Mouse (Mus musculus) adrenal gland, postnatal 25 days (tissue): ENCODE measurements around the gene Perp. TPM values are rescaled to one million over a fixed set of nuclear protein-coding genes. Genes with fewer than 3 reads are reported as not detected.

ENCODE experiments used
- DNase-seq: peaks from one replicate; pipeline ENCODE4 v3.0.0; 2021; ENCODE audit warnings: mixed read lengths
- long read RNA-seq: library from polyadenylated mRNA; stranded (forward); transcript quantifications from one replicate; pipeline ENCODE4 v2.0.0, GENCODE M21; 2021
- total RNA-seq: library from RNA; stranded (reverse); gene quantifications from 2 replicates; pipeline ENCODE4 v1.2.3, GENCODE M21; 2021

The Perp gene
- 1.8 and 2.5 TPM in 2 replicates for total RNA-seq
- long read RNA-seq, transcript Perp-201 (3 exons, 1,952 nt): major isoform, 72 of 77 reads
- long read RNA-seq, partial matches to known transcripts: 3 of 77 reads
- long read RNA-seq, other reads (novel, unspliced or antisense): 2 of 77 reads

GRCm38 (mm10) chr10:18844441-18845286 is at the start of gene Perp:
Gene Perp, plus strand, starts transcription at chr10:18845020.
- peak; percentile 42 for DNase-seq

- no peak for DNase-seq
Observed at GRCm38 (mm10) chr10:18811751-18812150, 33.1 kb upstream of the Perp start.

GRCm38 (mm10) chr10:18816560-18816959 is 28.3 kb upstream of the Perp start:
- no peak for DNase-seq

DNA sequence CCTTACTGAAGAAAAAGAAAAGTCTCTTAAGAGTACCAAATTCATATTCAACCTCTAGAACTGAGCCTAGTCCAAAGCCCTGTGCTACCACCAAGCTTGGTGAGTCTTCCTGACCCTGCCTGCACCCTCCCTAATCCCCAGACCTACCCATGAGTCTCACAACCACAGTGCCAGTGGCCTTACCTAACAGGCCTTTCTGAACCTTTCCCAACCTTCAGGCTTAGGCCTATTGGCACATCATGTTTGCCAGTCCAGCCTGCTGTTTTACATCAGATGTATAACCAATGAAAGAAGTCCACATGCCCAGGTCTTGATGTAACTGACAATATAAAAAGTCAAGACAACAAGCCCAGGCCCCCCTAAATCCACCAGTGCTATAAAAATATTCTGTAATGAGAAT is 19.7 kb upstream of the Perp start:
- no peak for DNase-seq

- no peak for DNase-seq
Observed at GRCm38 (mm10) chr10:18826107-18826506, 18.7 kb upstream of the Perp start.

GRCm38 (mm10) chr10:18827936-18828335 is 16.9 kb upstream of the Perp start:
- DNase-seq: no peak

DNA sequence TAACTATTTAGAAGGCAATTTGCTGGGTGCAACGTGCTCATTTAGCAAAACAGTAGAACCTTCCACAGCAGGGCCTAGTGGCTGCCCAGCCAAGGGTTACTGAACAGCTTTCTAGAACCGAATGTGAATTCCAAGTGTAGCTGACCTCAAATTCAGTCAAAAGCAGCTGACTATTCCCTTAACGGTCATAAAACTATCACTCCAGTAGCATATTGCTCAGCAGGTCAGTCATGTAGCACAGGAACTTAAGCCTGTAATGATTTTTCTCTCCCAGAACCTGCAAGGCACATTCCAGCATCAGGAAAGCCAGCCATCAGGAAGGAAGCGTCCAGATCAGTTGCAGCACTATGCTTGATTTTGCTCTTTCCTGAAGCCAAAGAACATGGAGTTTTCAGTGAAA is 14.5 kb upstream of the Perp start:
- no peak for DNase-seq

DNA sequence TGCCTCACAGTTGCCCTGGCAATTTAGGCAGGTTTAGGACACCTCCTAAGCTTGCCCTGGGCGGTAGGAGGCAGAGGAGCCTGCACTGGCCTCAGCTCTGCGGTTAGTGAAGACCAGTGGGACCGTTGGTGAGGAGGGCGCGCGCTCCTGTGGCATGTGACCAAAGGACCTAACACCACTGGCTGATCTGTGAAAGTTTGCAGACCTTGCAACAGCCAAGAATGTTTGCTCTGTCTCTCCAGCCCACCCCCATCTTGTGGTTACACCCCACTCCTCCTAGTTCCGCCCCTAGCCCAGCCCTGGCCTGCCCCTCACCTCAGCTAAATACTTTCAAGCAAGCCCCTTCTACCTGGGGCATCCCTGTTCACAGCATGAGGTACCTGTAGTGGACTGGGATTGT is 13.0 kb upstream of the Perp start:
- no peak for DNase-seq

DNA sequence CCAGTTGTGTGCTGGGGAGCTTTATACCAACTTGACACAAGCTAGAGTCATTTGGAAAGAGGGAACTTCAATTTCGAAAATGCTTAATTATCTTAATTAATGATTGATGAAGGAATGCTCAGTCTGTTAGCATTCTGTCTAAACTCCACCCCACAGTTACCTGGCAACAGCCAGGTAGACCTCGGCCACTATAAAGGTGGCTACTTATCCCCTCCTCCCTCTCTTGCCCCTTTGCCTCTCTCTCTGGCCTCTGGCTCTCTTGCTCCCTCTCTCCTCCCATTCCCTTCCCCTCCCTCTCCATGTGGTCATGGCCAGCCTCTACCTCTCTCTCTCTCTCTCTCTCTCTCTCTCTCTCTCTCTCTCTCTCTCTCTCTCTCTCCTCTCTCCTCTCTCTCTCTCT is 10.4 kb upstream of the Perp start:
- DNase-seq: no peak

DNA sequence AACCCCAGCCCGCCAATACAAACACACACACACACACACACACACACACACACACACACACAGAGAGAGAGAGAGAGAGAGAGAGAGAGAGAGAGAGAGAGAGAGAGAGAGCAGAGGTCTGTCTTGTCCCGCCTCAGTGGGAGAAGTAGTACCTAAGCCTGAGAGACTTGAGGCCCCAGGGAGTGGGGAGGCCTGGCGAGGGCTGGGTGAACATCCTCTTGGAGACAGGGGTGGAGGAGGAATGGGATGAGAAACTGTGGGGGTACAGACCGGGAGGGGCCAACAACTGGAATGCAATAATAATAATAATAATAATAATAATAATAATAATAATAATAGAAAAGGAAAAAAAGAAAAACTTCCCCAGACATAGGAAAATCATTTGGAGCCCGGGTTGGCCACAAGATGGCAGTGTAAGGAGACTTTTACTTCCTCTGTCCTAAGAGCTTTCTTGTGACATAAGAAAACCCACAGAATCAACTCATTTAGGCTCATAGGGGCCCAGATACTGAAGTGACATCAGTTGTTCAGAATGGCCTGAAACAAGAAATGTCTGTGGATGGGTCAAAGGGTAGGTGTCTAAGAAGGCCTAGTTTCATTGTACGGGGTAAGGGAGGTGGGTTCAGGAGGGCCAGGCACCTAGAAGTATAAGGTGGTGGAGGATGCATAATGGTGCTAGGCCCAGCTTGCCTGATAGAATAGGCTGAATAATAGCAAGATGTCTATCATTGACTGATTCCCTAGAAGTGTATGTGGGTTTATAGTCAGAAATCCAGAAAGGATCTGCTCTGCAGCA is 8.9 kb upstream of the Perp start:
- DNase-seq: peak; percentile 13

DNA sequence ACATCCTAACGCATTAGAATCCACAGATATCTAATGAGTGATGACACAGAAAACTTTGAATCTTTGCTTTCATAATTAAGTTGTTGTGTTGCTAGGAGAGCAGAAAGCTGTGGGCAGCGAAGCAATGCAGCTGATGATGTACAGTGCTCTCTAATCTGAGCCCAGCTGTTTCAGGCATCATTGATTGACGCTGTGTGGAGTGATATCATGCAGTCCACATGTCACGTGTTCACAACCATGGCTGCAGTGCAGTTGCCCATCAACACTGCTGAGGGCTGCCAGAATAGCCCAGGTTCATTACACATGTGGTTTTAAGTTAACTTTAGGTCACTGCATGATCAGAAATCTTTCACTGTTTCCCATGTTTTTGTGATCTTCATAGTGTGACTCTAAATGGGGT is 5.3 kb upstream of the Perp start:
- DNase-seq: no peak

- DNase-seq: no peak
Observed at GRCm38 (mm10) chr10:18840736-18841135, 4.1 kb upstream of the Perp start.

- DNase-seq: no peak
Observed at GRCm38 (mm10) chr10:18845287-18845662, 455 bp downstream of the Perp start.

DNA sequence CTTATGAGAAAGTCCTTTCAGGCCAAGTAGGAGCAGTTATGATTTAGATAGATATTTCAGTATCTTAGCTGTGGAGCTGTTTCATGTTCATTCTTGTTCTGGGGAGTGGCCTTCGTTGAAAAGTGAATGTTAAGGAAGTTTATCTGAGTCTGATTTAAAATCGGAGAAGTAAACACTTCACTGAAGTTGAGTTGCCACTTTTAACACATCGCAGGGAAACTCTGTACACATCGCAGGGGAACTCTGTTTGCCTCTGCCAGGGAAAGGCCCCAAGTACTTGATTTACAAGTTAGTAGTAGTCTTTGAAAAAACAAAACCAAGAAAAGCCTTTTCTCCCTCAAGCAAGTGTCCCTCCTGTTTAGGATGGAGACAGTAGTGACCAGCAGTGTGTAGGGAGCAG is 891 bp downstream of the Perp start:
- DNase-seq: no peak

GRCm38 (mm10) chr10:18846474-18847264 is 1.8 kb downstream of the Perp start:
- DNase-seq: no peak

- no peak for DNase-seq
Observed at GRCm38 (mm10) chr10:18850177-18850576, 5.4 kb downstream of the Perp start.

GRCm38 (mm10) chr10:18853417-18853816 is 8.6 kb downstream of the Perp start:
- no peak for DNase-seq

DNA sequence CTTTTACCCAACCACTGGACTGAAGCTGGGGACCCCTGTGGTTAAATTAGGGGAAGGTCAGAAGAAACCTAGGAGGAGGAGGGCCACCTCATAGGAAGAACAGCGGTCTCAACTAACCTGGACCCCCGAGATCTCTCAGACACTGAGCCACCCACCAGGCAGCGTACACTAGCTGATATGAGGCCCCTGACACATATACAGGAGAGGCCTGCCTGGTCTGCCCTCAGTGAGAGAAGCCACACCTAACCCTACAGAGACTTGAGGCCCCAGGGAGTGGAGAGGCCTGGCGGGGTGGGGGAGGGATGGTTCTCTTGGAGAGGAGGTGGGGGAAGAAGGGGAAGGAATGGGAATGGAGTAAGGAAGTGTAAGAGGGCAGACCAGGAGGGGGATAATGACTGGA is 12.4 kb downstream of the Perp start:
- DNase-seq: no peak

GRCm38 (mm10) chr10:18859632-18860031 is 14.8 kb downstream of the Perp start:
- DNase-seq: no peak

DNA sequence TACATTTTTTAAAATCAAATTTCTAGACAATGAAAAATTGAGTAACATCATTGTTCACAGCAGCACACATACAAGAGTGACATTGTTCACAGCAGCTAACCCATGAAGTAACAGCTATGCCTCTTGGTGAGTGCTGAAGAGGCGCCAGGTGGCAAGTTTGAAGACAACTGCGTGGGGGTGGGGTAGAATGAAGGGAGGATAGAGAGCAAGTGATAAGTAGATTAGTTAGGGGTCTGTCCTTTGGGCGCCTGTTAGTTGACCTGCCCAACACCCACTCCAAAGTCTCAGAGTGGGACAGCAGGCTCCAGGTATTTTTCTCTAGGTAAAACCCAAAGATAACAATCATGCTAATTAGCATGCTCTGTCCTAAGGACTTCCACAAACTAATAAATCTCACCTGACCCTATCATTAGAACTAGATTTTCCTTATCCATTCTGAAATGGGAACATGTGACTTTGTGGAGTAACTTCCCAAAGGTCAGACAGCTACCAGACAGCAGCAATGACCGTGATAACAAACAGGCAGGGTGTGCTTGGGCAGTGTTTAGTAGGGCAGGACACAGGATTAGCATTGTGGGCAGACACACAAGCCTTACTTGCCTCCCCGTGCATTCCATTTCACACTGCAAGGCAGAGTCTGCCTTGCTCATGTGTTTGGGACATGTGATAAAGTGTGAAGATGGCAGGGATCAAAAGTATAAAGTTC is 15.5 kb downstream of the Perp start:
- DNase-seq: no peak

GRCm38 (mm10) chr10:18860831-18861230 is 16.0 kb downstream of the Perp start:
- no peak for DNase-seq

DNA sequence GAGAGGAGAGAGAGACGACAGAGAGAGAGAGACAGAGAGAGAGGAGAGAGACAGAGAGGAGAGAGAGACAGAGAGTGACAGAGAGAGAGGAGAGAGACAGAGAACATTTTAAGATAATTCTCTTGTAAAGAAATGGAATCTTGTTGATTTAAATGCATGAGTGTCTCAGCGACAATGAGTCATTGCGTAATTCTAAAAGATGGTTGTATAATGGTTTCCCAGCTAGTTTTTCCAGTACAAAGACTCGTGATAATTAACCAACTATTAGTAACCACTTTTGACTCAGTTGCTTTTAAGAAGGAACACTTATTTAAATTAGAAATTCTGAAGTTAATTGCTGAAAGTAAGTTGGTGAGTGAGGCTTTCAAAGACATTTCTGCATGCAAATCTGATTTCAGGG is 16.6 kb downstream of the Perp start:
- no peak for DNase-seq
